Mouse (Mus musculus) central nervous system, embryonic 18 days (tissue): ENCODE results near the gene Vmn1r130. TPM values are rescaled to one million over a fixed set of nuclear protein-coding genes. Genes with fewer than 3 reads are reported as not detected.

Source experiments
- polyA plus RNA-seq: library from polyadenylated mRNA; depleted of rRNA; stranded (reverse); fragments of >200 nt; gene quantifications from 2 replicates; pipeline ENCODE4 v1.2.3, GENCODE M21; 2012; rRNA removed

Vmn1r130 gene
- polyA plus RNA-seq: not detected in 2 replicates

DNA sequence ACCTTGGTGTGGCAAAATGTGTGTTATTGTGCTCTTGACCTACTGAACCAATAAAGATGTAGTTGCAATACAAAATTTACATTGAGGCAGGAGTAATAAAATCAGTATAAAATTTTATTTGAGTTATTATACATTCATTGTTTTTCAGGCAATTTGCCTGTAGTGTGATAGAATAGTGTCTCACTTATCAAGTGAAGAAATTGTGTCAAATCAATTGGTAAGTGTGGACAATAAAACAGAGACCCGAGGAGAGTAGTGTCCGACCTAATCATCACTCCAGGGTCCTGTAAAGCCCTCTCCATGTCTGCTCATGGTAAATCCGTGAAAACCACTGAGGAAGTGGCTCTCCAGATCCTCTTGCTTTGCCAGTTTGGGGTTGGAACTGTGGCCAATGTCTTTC is at the start of gene Vmn1r130:
Gene Vmn1r130 (plus strand): TSS at position 301 of the 400 bp plus-strand sequence.

DNA sequence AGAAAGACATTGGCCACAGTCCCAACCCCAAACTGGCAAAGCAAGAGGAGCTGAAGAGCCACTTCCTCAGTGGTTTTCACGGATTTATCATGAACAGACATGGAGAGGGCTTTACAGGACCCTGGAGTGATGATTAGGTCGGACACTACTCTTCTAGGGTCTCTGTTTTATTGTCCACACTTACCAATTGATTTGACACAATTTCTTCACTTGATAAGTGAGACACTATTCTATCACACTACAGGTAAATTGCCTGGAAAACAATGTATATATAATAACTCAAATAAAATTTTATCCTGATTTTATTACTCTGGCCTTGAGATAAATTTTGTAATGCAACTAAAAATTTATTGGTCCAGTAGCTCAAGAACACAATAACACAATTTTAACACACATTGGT is 34.4 kb downstream of the Vmn1r130 start, which contains the start of gene Vmn1r131:
Gene Vmn1r131 (minus strand): TSS at position 101 of the 400 bp plus-strand sequence.

Other genes starting within 250 kb of the Vmn1r130 start
- gene Vmn1r125, start 239.6 kb upstream of the Vmn1r130 start, polyA plus RNA-seq: not detected in 2 replicates
- not detected in 2 replicates for gene Vmn1r126, start 210.3 kb upstream of the Vmn1r130 start, polyA plus RNA-seq
- gene Vmn1r127, start 191.9 kb upstream of the Vmn1r130 start, polyA plus RNA-seq: not detected in 2 replicates
- gene Vmn1r128, start 162.4 kb upstream of the Vmn1r130 start, polyA plus RNA-seq: not detected in 2 replicates
- gene Vmn1r129, start 150.5 kb upstream of the Vmn1r130 start, polyA plus RNA-seq: not detected in 2 replicates
- gene Gm6882, start 79.0 kb upstream of the Vmn1r130 start, polyA plus RNA-seq: not detected in 2 replicates
- not detected in 2 replicates for gene Vmn1r131, start 34.3 kb downstream of the Vmn1r130 start, polyA plus RNA-seq
- gene Vmn1r132, start 102.3 kb downstream of the Vmn1r130 start, polyA plus RNA-seq: not detected in 2 replicates
- not detected in 2 replicates for gene Gm4175, start 249.7 kb downstream of the Vmn1r130 start, polyA plus RNA-seq